Mouse (Mus musculus) kidney, adult 2 months (tissue): ENCODE data around the gene Eif4a1.
"Not testable (repeated sequence)": the region's sequence is repeated elsewhere in the genome, so short reads cannot be mapped to it uniquely, and the experiment has no call there.

Source experiments
- CTCF ChIP-seq: fragments of 200-500 bp; conservative IDR thresholded peaks from 2 replicates; pipeline ENCODE4 v1.5.1; 2011; ENCODE audit warnings: low read depth, mild to moderate bottlenecking, control low read depth, low read length, moderate library complexity, mixed read lengths; ENCODE audit not compliant: insufficient read depth, insufficient read length
- POLR2A ChIP-seq: fragments of 200-500 bp; IDR thresholded peaks from one replicate; pipeline ENCODE4 v1.6.1; 2011; ENCODE audit warnings: low read depth, low read length, control low read depth

DNA sequence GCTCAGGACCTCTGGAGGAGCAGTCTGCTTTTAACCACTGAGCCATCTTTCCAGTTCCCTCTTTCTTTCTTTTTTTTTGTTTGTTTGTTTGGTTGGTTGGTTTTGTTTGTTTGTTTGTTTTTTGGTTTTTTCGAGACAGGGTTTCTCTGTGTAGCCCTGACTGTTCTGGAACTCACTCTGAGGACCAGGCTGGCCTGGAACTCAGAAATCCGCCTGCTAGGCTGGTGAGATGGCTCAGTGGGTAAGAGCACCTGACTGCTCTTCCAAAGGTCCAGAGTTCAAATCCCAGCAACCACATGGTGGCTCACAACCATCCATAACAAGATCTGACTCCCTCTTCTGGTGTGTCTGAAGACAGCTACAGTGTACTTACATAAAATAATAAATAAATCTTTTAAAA lies 47.9 kb downstream of the Eif4a1 start:
- TF ChIP-seq CTCF, POLR2A: not testable (repeated sequence)
